Mouse (Mus musculus) MN1 (cell line): ENCODE measurements around the gene Tmem212.
A peak's percentile ranks its signal among the peaks of the same experiment; 100 is the strongest.

ENCODE experiments used
- DNase-seq: peaks from one replicate; pipeline ENCODE4 v3.0.0-alpha.2; 2016; ENCODE audit warnings: low spot score

Tmem212 gene

DNA sequence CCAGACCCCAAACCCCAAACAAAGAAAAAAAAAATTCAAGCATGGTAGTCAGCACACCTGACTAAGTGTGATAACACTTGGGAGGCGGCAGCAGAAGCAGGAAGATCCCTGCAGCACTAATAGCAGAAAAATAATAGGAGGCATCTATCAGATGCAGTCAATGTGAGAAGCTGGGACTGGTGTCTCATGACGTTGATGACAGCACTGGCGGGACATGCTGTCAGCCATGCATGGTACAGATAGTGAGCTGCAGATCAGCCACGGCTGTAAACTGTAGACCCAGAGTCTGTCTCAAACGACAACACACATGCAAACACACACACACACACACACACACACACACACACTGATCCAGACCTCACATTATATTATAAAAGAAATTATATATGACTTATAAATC, 52.9 kb downstream of the Tmem212 start:
- no peak for DNase-seq

DNA sequence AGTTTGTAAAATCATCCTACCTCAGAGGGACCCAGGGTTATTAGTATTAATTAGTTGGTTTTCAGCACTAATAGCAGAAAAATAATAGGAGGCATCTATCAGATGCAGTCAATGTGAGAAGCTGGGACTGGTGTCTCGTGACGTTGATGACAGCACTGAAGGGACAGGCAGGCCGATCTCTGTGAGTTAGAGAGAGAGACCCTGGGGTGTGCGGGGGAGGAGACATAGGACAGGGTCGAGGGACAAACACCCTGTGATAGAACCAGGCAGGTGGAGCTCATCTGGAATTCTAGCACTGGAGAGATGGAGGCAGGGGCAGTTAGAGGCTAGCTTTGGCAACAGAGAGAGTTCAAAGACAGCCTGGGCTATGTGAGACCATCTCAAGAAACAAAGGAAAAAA, 53.3 kb downstream of the Tmem212 start:
- DNase-seq, result no peak

DNA sequence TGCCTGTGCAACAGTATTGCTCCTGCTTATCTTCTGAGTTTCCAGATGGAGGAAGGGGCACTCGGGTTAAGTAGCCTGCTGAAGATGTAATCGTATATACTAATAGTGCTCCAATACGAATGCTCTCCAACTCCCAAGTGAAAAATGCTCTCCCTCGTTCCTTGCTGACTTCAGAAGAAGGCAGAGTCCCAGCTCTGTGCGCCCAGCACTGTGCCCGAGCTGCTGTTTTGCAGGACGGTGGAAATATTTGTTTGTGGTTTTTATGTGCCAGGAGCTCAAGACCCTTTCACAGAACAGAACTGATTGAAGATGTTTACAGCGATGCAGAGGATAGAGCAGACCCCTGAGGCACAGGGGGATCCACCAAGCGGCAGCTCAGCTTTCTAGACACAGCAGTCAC, 55.9 kb downstream of the Tmem212 start:
- peak; percentile 28 for DNase-seq

DNA sequence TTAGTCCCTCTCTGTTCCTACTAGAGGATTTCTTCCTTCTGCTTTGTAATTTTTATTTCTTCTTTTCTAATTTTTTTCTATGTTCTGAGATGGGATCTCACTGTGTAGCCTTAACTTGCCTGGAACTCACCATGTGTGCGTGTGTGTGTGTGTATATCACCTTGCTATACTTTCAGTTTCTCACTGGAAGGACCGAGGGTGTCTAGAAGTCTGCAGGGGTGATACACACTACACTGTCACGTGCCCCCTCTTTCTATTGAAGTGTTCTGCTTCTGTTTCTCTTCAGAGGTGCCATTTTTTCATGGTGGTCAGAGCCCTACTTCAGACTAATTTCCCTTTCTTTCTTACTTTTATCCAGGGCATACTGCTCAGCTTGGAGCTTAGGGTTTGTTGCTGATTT, 56.4 kb downstream of the Tmem212 start:
- DNase-seq, result peak; percentile 27

DNA sequence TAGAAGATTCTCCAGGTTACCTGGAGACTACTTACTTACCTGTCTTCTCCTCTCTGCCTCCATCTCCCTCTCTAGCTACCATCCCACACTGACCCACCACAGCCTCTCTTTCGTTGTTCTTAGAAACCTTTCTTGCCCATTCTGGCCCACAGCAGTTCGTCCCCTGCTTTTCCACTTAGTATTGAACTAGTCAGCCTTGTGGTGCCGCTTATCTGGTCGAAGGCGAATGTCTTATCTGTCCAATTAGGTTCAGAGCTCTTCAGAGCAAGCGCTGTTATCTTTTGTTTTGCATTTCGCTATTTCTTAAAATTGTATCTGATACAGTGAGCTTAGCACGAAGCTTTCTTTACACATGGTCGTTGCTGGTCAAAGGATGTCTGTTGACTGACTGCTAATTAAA, 56.9 kb downstream of the Tmem212 start:
- no peak for DNase-seq

DNA sequence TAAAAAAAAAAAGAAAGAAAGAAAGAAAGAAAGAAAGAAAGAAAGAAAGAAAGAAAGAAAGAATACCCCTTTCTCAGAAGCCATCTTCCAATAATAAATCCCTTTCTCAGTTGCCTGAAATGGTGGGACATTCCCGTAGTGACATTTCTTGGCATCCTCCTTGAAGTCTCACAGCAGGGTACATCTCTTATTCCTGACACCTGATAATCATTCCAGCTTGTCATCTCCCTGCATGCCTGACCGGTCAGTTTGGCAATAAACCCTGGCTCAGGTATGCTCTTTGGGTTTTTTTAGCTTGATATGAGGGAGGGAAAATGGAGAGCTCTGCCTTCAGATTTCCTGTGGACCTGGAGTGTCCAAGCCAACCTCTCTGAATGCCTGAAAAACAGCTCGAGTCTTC, 59.9 kb downstream of the Tmem212 start:
- no peak for DNase-seq

DNA sequence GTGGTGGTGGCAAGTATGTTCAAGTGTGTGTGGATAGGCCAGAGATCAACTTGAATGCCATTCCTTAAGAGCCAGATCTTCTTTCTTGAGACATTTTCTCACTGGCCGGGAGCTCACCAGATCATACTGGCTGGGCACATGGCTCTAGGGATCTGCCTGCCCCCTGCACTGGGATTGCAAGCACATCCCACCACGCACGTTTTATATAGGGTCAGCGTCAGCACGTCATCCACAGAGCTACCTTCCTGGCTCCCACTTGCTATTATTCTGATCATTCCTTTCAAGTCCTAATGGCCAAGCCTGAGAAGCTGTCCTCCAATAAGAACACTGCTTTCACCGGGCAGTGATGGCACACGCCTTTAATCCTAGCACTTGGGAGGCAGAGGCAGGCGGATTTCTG, 60.4 kb downstream of the Tmem212 start:
- DNase-seq, result no peak

DNA sequence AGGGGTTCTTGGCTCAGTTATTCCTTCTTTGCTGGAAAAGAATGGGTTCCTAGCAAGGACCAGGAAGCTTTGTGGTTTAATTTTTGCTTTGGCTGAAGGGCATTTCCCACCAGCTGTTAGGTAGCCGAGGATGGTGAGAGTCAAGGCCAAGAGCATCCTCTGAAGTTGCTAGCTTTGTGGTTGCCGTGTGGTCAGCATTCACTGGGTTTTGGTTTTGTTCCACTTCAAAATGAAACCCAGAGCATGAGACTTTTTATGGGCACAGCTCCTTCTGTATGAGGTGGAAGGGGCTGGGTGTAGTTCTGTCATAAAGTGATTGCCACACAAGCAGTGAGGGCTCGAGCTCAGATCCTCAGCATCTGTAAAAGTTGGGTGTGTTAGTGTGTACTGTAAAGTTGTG, 67.4 kb downstream of the Tmem212 start:
- no peak for DNase-seq

DNA sequence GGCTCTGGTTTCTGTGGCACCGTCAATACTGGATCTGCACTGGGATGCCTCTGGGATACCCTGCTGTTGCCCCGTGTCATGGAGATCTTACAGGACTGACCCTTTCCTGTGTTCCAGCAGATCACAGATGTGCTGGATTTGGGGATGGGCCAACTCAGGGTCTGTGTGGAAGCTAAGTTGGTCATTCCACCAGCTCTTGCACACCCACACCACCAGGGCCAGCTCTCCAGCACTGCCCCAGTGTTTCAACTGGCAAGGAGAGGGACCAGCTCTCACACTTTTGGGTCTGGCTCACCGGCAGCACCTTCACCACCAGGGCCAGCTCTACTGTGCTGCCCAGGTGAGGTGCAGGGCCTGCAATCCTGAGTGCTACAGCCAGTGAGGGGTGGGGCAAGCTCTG, 68.9 kb downstream of the Tmem212 start:
- no peak for DNase-seq

DNA sequence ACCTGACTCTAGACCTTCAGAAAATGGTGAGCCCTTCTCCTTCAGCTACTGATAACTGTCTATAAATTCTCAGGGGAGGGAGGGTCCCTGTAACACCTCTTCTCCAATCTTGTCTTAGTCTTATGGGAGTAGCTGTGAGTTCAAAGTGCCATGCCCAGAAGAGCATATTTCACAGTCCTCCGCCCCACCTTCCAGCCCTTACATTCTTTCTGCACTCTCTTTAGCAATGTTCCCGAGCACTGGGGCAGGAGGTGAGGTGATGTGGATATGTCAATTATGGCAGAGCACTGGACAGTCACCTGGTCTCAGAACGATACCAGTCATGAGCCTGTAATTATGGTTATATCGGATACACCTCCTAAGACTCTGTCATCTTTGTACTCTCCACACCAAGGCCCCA, 70.2 kb downstream of the Tmem212 start:
- DNase-seq, result no peak
